ENCODE assay signal across 8 mouse cellular contexts in the genomic region with DNA sequence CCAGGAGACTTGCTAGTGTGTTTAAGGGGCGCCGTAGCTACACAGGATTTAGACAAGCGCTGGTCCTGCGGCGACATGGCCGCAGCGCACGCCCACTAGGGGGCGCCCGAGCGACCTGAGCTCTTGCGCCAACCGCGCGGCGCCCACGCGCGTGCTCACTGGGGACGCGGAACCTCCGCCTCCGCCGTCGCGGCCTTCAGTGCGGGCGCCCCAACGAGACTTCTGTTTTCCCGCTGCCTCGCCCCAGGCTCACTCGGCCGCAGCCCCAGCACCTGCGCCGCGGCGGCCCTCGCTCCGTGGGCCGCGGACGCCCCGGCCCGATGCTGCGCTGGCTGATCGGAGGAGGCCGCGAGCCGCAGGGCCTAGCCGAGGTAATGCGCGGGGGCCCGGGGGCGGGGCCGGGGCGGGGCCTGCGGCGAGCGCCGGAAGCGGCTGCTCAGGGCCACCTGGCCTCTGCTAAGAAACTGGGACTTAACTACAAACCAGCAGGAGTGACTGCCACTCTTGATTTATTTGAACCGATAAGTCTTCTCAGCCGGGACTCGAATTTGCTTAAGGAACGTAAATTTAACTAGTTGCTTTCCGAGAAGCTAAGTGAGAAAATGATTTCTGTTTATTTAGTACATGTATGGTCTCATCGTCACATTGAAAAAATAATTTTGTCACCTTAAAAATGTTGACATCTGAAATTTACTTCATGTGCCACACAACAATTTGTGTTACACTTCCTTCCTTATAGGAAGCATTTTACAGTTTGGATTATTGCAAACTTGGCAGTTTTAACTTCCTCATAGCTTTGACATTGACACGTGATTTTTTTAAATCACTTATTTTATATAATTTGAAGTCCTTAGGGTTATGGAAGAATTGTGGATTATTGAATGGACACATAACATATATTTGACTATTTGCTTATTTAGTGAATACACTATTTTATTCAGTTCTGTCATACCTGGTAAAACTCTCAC. TPM values are rescaled to one million over a fixed set of nuclear protein-coding genes. Genes with fewer than 3 reads are reported as not detected.
A peak's percentile ranks its signal among the peaks of the same experiment; 100 is the strongest.
DNase-seq lines count a peak whose midpoint lies in the region; ATAC-seq and TF ChIP-seq lines count a peak whose summit lies in the region.

A gene (plus strand): TSS at position 126 of the 968 bp plus-strand sequence.

- peak within 1 kb of the TSS; percentile 97 for H3K27ac ChIP-seq in forebrain, embryonic 12.5 days
- H3K27ac ChIP-seq in heart, postnatal 0 days (ENCODE audit: low read depth), result peak within 1 kb of the TSS; percentile 95
- peak within 1 kb of the TSS; percentile 89 for H3K27ac ChIP-seq in liver, embryonic 16.5 days (ENCODE audit: low read length)
- H3K27ac ChIP-seq in neural tube, embryonic 13.5 days (replicated peaks), result peak within 1 kb of the TSS; percentile 97
- peak within 1 kb of the TSS; percentile 91 for H3K27ac ChIP-seq in testis, adult 2 months (ENCODE audit: control insufficient read depth, insufficient read depth, low read depth, low read length)

- H3K4me3 ChIP-seq in E14TG2a.4 (replicated peaks; ENCODE audit: low read length), result peak within 1 kb of the TSS; percentile 82
- H3K4me3 ChIP-seq in forebrain, embryonic 12.5 days (replicated peaks), result peak within 1 kb of the TSS; percentile 83
- peak within 1 kb of the TSS; percentile 84 for H3K4me3 ChIP-seq in heart, postnatal 0 days (ENCODE audit: low read depth, low read length)
- peak within 1 kb of the TSS; percentile 84 for H3K4me3 ChIP-seq in liver, embryonic 16.5 days (ENCODE audit: low read depth, low read length)
- peak within 1 kb of the TSS; percentile 69 for H3K4me3 ChIP-seq in neural tube, embryonic 13.5 days
- peak within 1 kb of the TSS; percentile 93 for H3K4me3 ChIP-seq in testis, adult 2 months (ENCODE audit: control insufficient read depth, low read depth, low read length)

- ATAC-seq in forebrain, embryonic 12.5 days (ENCODE audit: low FRiP score), result peak; percentile 98
- ATAC-seq in heart, postnatal 0 days (ENCODE audit: insufficient read depth, low read depth), result peak; percentile 97
- peak; percentile 96 for ATAC-seq in liver, embryonic 16.5 days (ENCODE audit: low read depth)
- peak; percentile 98 for ATAC-seq in neural tube, embryonic 13.5 days (ENCODE audit: low read depth)

- TF ChIP-seq CTCF in E14TG2a.4 (conservative IDR thresholded peaks at IDR 0.05; ENCODE audit: low read length), result 0 out of 2 replicates have a peak, but pooled peaks have one; percentile 10
- peak; percentile 82 for TF ChIP-seq CTCF in heart, postnatal 0 days (IDR thresholded peaks at IDR 0.05; ENCODE audit: low read depth)
- TF ChIP-seq CTCF in testis, adult 2 months (IDR thresholded peaks at IDR 0.05; ENCODE audit: control insufficient read depth, insufficient read depth, insufficient replicate concordance, low read depth, low read length), result peak; percentile 98

- H3K4me2 ChIP-seq in forebrain, embryonic 12.5 days, result peak within 1 kb of the TSS; percentile 51
- H3K4me2 ChIP-seq in heart, postnatal 0 days (ENCODE audit: low read depth, low read length), result peak within 1 kb of the TSS; percentile 64
- H3K4me2 ChIP-seq in liver, embryonic 16.5 days (ENCODE audit: low read depth, low read length), result peak within 1 kb of the TSS; percentile 80
- H3K4me2 ChIP-seq in neural tube, embryonic 13.5 days, result peak within 1 kb of the TSS; percentile 54

- peak within 1 kb of the TSS; percentile 93 for H3K9ac ChIP-seq in forebrain, embryonic 12.5 days
- H3K9ac ChIP-seq in heart, postnatal 0 days (replicated peaks; ENCODE audit: low read depth, low read length), result peak within 1 kb of the TSS; percentile 93
- peak within 1 kb of the TSS; percentile 87 for H3K9ac ChIP-seq in liver, embryonic 16.5 days (ENCODE audit: low read depth, low read length)
- H3K9ac ChIP-seq in neural tube, embryonic 13.5 days, result peak within 1 kb of the TSS; percentile 96

- H3K9me3 ChIP-seq in E14TG2a.4 (ENCODE audit: low read length), result no peaks in the 10 kb centered on the region
- no peaks in the 10 kb centered on the region for H3K9me3 ChIP-seq in forebrain, embryonic 12.5 days
- no peaks in the 10 kb centered on the region for H3K9me3 ChIP-seq in heart, postnatal 0 days (replicated peaks; ENCODE audit: control insufficient read depth, low read length)
- no peaks in the 10 kb centered on the region for H3K9me3 ChIP-seq in liver, embryonic 16.5 days (replicated peaks; ENCODE audit: control insufficient read depth, low read length)
- no peaks in the 10 kb centered on the region for H3K9me3 ChIP-seq in neural tube, embryonic 13.5 days

- H3K4me1 ChIP-seq in E14TG2a.4 (replicated peaks; ENCODE audit: low read depth, low read length), result peaks cover 15% of the 10 kb centered on the region; the same call in 1 of the 2 replicates
- H3K4me1 ChIP-seq in forebrain, embryonic 12.5 days, result peaks cover 13% of the 10 kb centered on the region
- H3K4me1 ChIP-seq in heart, postnatal 0 days (ENCODE audit: control insufficient read depth, insufficient read depth), result peaks cover 12% of the 10 kb centered on the region; the same call in 1 of the 2 replicates
- H3K4me1 ChIP-seq in liver, embryonic 16.5 days (ENCODE audit: control insufficient read depth, low read depth, low read length), result peaks cover 4% of the 10 kb centered on the region
- peaks cover 15% of the 10 kb centered on the region for H3K4me1 ChIP-seq in neural tube, embryonic 13.5 days (replicated peaks)
- H3K4me1 ChIP-seq in testis, adult 2 months (ENCODE audit: control insufficient read depth, insufficient read depth, low read length), result no peaks in the 10 kb centered on the region

- 2% methylated on average over 68 of the region's 68 CpGs for WGBS in forebrain, embryonic 12.5 days
- 2% methylated on average over 63 of the region's 68 CpGs for WGBS in heart, postnatal 0 days
- under 1% methylated on average over 64 of the region's 68 CpGs for WGBS in liver, embryonic 16.5 days (ENCODE audit: insufficient replicate concordance)
- WGBS in neural tube, embryonic 13.5 days, result 2% methylated on average over 68 of the region's 68 CpGs

- TF ChIP-seq EP300 in heart, postnatal 0 days (IDR thresholded peaks at IDR 0.05; ENCODE audit: low read depth), result no peak

- H3K27me3 ChIP-seq in E14TG2a.4 (ENCODE audit: insufficient read depth, low read length), result peaks cover 11% of the 10 kb centered on the region
- no peaks in the 10 kb centered on the region for H3K27me3 ChIP-seq in forebrain, embryonic 12.5 days
- no peaks in the 10 kb centered on the region for H3K27me3 ChIP-seq in heart, postnatal 0 days (ENCODE audit: control insufficient read depth, insufficient read depth, low read length)
- no peaks in the 10 kb centered on the region for H3K27me3 ChIP-seq in liver, embryonic 16.5 days (ENCODE audit: control insufficient read depth, insufficient read depth, low read depth, low read length)
- H3K27me3 ChIP-seq in neural tube, embryonic 13.5 days, result 0 out of 2 replicates have a peak, but pooled peaks cover 2% of the 10 kb centered on the region
- no peaks in the 10 kb centered on the region for H3K27me3 ChIP-seq in testis, adult 2 months (ENCODE audit: control insufficient read depth, insufficient read depth, low read length)

- DNase-seq in c-Kit-positive CD71-positive TER-119-positive erythroid progenitor cells, embryonic 14.5 days (ENCODE audit: low spot score), result peak; percentile 84
- DNase-seq in heart, postnatal 0 days (ENCODE audit: low spot score), result peak; percentile 86
- DNase-seq in kidney, postnatal 4 days, result peak; percentile 93 to 97

- H3K36me3 ChIP-seq in E14TG2a.4 (ENCODE audit: insufficient read depth, low read length), result 0 out of 2 replicates have a peak, but pooled peaks cover 6% of the 10 kb centered on the region
- H3K36me3 ChIP-seq in forebrain, embryonic 12.5 days (replicated peaks), result no peaks in the 10 kb centered on the region
- H3K36me3 ChIP-seq in heart, postnatal 0 days (replicated peaks; ENCODE audit: control insufficient read depth, insufficient read depth, low read length), result 0 out of 2 replicates have a peak, but pooled peaks cover 4% of the 10 kb centered on the region
- no peaks in the 10 kb centered on the region for H3K36me3 ChIP-seq in liver, embryonic 16.5 days (ENCODE audit: control insufficient read depth, insufficient read depth)
- peaks cover 9% of the 10 kb centered on the region for H3K36me3 ChIP-seq in neural tube, embryonic 13.5 days
- H3K36me3 ChIP-seq in testis, adult 2 months (ENCODE audit: control insufficient read depth, insufficient read depth, low read length), result no peaks in the 10 kb centered on the region

- no peak for TF ChIP-seq POLR2A in testis, adult 2 months (IDR thresholded peaks at IDR 0.05; ENCODE audit: control insufficient read depth, low read depth, low read length)

RNA-seq across cellular contexts. Expression of the gene that starts here (rescaled TPM):
- 23.5 and 24.0 TPM in 2 replicates for polyA plus RNA-seq in forebrain, embryonic 12.5 days (2016; fragmentation: Nextera tagmentation; extraction: Ambion mirVana)
- total RNA-seq in heart, postnatal 0 days (2014; rRNA removed; ENCODE audit: low replicate concordance), result 22.2 and 24.2 TPM in 2 replicates
- polyA plus RNA-seq in heart, postnatal 0 days (2015; fragmentation: Nextera tagmentation; extraction: Ambion mirVana), result 19.3 and 20.4 TPM in 2 replicates
- polyA plus RNA-seq in liver, embryonic 16.5 days (2015; fragmentation: Nextera tagmentation; extraction: Ambion mirVana), result 5.3 and 5.7 TPM in 2 replicates
- 27.1 and 27.7 TPM in 2 replicates for polyA plus RNA-seq in neural tube, embryonic 13.5 days (2015; fragmentation: Nextera tagmentation; extraction: Ambion mirVana)
- 9.2 and 10.2 TPM in 2 replicates for polyA plus RNA-seq in testis, adult 2 months (2012; rRNA removed)

Comparison
In these comparisons a context has a peak if more than half of its experiments do, and no peak if none do; other contexts are left out.
1. Peak in every context shown above with its lines: DNase-seq, ATAC-seq, H3K4me3 ChIP-seq and H3K27ac ChIP-seq.
2. CTCF ChIP-seq: peak in every context shown above with its lines; median percentile 98 in testis, adult 2 months; 82 in heart, postnatal 0 days; 10 in E14TG2a.4.